Mouse (Mus musculus): ENCODE data around the gene Rita1. TPM values are rescaled to one million over a fixed set of nuclear protein-coding genes. Genes with fewer than 3 reads are reported as not detected.

Gene Rita1
- 15.9 and 20.1 TPM in 2 replicates for polyA plus RNA-seq (2012; rRNA removed; ENCODE audit: low replicate concordance)

DNA sequence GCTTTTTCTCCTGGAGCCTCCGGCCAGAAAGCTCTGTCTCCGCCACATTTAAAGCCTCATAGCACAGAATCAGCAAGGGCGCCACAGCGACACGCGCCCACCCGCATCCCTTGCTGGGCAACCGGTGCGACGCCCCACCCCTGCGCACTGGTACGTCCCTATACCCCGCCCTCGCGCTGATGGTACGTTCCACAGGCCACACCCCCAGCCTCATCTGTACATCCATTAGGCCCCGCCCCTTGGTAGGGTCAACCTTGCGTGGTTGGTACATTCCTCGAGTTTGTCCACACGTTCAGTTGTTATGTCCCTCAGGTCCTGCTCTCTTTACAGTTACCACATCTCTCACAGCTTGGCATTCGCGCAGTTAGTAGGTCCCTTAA, at the start of gene Rita1, which contains the start of gene Ddx54:
Gene Rita1, minus strand, starts transcription at position 148 of the 380 bp plus-strand sequence.
Gene Ddx54, plus strand, starts transcription at position 298 of the 380 bp plus-strand sequence.

DNA sequence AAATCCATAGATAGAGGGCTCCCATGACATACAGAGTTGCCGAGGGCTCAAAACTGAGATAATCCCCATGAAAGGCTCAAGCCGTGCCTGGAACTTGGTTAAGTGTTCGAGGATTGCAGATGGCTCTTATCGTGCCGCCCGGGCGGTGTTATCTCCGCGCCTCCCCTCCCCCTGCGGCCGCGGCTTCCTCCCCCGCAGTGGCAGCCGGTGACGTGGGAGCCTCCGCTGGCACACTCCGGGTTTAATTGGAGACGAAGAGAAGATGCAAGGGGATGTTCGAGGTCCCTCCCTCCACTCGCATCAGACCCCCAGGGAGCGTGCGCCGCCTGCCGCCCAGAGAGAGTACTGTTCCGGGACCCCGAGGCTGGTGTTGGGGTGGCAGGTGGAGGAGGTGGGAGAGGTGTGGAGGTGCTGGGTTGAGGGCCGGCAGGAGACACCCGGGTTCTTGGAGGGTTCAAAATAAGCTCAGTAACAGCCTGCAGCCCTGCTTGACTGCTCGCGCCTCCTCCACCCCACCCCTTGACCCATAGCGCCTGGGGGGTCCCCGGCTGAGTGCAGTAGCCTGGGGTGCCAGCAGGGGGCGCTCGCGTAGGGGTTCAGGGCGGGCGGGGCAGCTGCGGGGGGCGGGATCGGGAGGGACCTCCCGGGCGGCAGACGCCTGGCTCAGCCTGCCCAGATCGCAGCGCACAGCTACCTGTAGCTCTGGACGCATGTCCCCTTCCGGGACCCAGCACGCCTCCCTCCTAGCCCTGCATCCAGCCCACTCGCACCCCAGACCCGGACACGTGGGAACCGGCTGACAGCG, 36.4 kb upstream of the Rita1 start, which contains the start of gene Rasal1:
Gene Rasal1, plus strand, starts transcription at position 244 of the 805 bp plus-strand sequence.

DNA sequence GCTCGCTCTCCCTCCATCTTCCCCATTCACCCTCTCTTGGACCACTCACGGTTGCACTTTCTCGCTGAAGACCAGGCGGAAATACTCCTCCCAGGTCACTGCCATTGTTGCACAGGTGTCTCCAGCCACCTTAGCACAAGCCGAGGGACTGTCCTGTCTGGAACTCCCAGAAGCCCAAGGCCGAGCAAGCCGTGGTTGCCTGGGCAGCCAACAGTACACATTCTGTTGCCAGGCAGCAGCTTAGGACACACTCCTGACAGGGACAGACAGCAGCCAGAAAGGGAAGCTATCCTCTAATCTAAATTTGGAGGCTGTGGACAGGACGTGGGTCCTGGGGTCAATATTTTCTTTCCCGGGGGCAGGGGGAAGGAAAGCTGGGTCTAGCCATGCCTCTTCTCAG, 21.7 kb upstream of the Rita1 start, which contains the start of gene Cfap73:
Gene Cfap73, minus strand, starts transcription at position 105 of the 400 bp plus-strand sequence.

DNA sequence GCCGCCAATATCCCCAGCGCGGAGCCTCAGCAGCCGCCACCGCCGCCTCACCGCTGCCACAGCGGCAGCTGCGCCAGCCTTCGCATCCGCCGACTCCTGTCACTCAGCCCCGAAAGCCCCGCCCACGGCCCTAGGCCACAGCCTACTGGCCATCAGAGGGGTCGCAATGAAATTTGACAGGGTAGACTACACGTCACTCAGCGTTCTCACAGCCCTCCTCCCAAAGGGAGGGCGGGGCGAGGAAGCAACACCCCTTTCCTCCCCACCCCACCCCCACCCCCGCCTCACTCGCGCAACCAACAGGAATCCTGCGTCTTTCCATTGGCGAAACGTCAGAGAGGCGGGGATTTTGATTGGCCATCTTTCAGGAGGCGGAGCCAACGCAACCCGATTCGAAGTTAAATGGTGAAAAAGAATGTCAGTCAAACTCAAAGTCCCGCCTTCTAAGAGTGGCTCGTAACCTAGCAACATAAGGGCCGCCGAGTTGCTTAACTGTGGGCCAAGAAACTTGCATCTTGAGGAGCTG, 23.8 kb downstream of the Rita1 start, which contains the start of the genes Tpcn1 and Iqcd:
Gene Tpcn1, minus strand, starts transcription at position 105 of the 526 bp plus-strand sequence.
Gene Iqcd, plus strand, starts transcription at position 448 of the 526 bp plus-strand sequence.

Other genes with a start within 250 kb of the Rita1 start
- gene Lhx5, start 180.9 kb downstream of the Rita1 start, polyA plus RNA-seq (2012; rRNA removed; ENCODE audit: low replicate concordance), result not detected in 2 replicates
- gene Sdsl, start 139.8 kb downstream of the Rita1 start, polyA plus RNA-seq (2012; rRNA removed; ENCODE audit: low replicate concordance), result 12.0 and 23.3 TPM in 2 replicates
- 0.10 TPM in 1 of 2 replicates, not detected in the other for gene Sds, start 136.1 kb downstream of the Rita1 start, polyA plus RNA-seq (2012; rRNA removed; ENCODE audit: low replicate concordance)
- gene Plbd2, start 109.0 kb downstream of the Rita1 start, polyA plus RNA-seq (2012; rRNA removed; ENCODE audit: low replicate concordance), result 60.6 and 76.9 TPM in 2 replicates
- 37.8 and 62.3 TPM in 2 replicates for gene Slc8b1, start 101.4 kb downstream of the Rita1 start, polyA plus RNA-seq (2012; rRNA removed; ENCODE audit: low replicate concordance)
- gene Tpcn1, start 23.9 kb downstream of the Rita1 start, polyA plus RNA-seq (2012; rRNA removed; ENCODE audit: low replicate concordance), result 64.4 and 96.3 TPM in 2 replicates
- gene Iqcd, start 23.6 kb downstream of the Rita1 start, polyA plus RNA-seq (2012; rRNA removed; ENCODE audit: low replicate concordance), result 0.36 and 0.73 TPM in 2 replicates
- gene Ddx54, start 150 bp upstream of the Rita1 start, polyA plus RNA-seq (2012; rRNA removed; ENCODE audit: low replicate concordance), result 31.6 and 48.5 TPM in 2 replicates
- not detected in 2 replicates for gene Cfap73, start 21.6 kb upstream of the Rita1 start, polyA plus RNA-seq (2012; rRNA removed; ENCODE audit: low replicate concordance)
- gene Rasal1, start 36.2 kb upstream of the Rita1 start, polyA plus RNA-seq (2012; rRNA removed; ENCODE audit: low replicate concordance), result 0.24 and 1.5 TPM in 2 replicates
- gene Dtx1, start 99.3 kb upstream of the Rita1 start, polyA plus RNA-seq (2012; rRNA removed; ENCODE audit: low replicate concordance), result 1.6 and 29.4 TPM in 2 replicates
- 22.9 and 34.5 TPM in 2 replicates for gene Oas2, start 137.3 kb upstream of the Rita1 start, polyA plus RNA-seq (2012; rRNA removed; ENCODE audit: low replicate concordance)
- 1.0 and 7.0 TPM in 2 replicates for gene Oas3, start 165.1 kb upstream of the Rita1 start, polyA plus RNA-seq (2012; rRNA removed; ENCODE audit: low replicate concordance)
- gene Oas1e, start 182.9 kb upstream of the Rita1 start, polyA plus RNA-seq (2012; rRNA removed; ENCODE audit: low replicate concordance), result 0.06 TPM in 1 of 2 replicates, not detected in the other
- 2.9 and 3.2 TPM in 2 replicates for gene Oas1c, start 199.9 kb upstream of the Rita1 start, polyA plus RNA-seq (2012; rRNA removed; ENCODE audit: low replicate concordance)
- 0.23 TPM in 1 of 2 replicates, not detected in the other for gene Oas1f, start 234.8 kb upstream of the Rita1 start, polyA plus RNA-seq (2012; rRNA removed; ENCODE audit: low replicate concordance)
- not detected in 2 replicates for gene Oas1h, start 248.8 kb upstream of the Rita1 start, polyA plus RNA-seq (2012; rRNA removed; ENCODE audit: low replicate concordance)